Mouse (Mus musculus) cortical plate, adult 2 months (tissue): ENCODE results near the gene Asic2.

ENCODE experiments used
- CTCF ChIP-seq: fragments of 200-500 bp; IDR thresholded peaks from 2 replicates; pipeline ENCODE4 v1.5.1; 2011; ENCODE audit warnings: mild to moderate bottlenecking, control low read depth, low read length; ENCODE audit not compliant: insufficient read depth; ENCODE audit errors: extremely low read depth
- POLR2A ChIP-seq: fragments of 200-500 bp; IDR thresholded peaks from 2 replicates; pipeline ENCODE4 v1.6.1; 2011; ENCODE audit warnings: mild to moderate bottlenecking, low read length, control low read depth; ENCODE audit not compliant: insufficient read depth; ENCODE audit errors: extremely low read depth

DNA sequence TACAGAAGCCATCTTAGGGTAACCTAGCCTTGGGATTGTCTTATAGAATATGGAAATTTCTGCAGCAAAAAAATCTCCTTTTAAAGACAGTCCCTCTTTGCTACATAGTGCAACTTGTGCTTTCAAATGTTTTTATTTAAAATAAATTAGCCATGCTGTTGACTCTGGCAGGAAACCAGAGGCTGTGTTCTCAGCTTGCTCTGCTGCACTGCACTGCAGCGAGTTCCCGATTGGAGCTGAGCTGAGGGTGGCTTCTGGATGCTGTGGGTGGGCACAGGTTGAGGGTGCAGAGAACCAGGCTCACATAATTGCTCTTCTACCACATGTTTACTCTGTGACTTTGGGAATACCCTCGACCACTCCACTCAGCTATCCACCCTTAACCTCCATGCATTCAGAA lies 889.0 kb downstream of the Asic2 start:
- TF ChIP-seq POLR2A: no peak
- TF ChIP-seq CTCF: no peak
